Mouse (Mus musculus): ENCODE results near the gene Tubb3. TPM values are rescaled to one million over a fixed set of nuclear protein-coding genes. Genes with fewer than 3 reads are reported as not detected.

The Tubb3 gene
- polyA plus RNA-seq (2012; rRNA removed) = 668 and 684 TPM in 2 replicates

GRCm38 (mm10) chr8:123411246-123411645 is at the start of gene Tubb3:
TSS of gene Tubb3 (plus strand) at chr8:123411424.
- DNase-seq (ENCODE audit: extremely low spot score in 1 of 2, low spot score in 1 of 2) = peak; percentile 85 to 92

- DNase-seq (ENCODE audit: extremely low spot score in 1 of 2, low spot score in 1 of 2) = peak; percentile 93 to 97
Measured at GRCm38 (mm10) chr8:123373403-123374238, 37.6 kb upstream of the Tubb3 start, which contains the start of gene Tcf25. TSS of gene Tcf25 (plus strand) at chr8:123373753.

DNA sequence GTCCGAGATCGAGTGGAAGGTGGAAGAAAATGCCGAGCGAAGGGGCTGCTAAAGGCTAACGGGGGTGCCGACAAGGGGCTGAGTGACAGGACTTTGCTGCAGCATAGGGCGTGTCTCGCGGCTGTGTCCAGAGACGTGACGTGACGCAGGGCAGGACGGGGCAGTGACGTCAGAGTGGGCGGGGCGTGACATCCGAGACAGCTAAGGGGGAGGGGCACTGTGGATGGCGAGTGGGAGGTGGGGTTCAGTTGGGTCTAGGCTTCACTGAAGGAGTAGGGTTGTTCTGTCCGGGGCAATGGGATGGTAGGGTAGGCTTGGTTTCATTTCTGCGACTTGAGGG is 37.0 kb upstream of the Tubb3 start:
- DNase-seq (ENCODE audit: extremely low spot score in 1 of 2, low spot score in 1 of 2) = peak; percentile 87 to 96

- DNase-seq (ENCODE audit: extremely low spot score in 1 of 2, low spot score in 1 of 2) = no peak
Measured at GRCm38 (mm10) chr8:123375701-123376100, 35.5 kb upstream of the Tubb3 start.

DNA sequence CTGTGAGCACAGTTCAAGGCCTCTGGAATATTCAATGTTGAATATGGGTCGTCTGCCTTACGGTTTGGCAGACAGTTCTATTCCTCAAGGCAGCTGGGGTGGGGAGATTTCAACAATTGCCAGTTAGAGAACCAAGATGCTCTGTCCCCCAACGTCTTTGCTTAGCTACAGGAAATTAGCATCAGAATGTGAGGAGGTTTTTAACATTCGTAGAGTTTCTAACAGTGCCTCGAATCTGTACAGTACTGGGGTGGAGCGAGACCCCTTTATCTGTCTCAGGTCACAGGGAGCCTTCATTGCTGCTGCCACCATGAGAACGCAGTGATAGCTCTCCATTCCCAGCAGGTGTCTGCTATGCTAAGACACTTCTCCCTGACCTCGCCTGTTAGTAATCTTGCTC is 35.1 kb upstream of the Tubb3 start:
- DNase-seq (ENCODE audit: extremely low spot score in 1 of 2, low spot score in 1 of 2) = no peak

- no peak for DNase-seq (ENCODE audit: extremely low spot score in 1 of 2, low spot score in 1 of 2)
Measured at GRCm38 (mm10) chr8:123381711-123382110, 29.5 kb upstream of the Tubb3 start.

DNA sequence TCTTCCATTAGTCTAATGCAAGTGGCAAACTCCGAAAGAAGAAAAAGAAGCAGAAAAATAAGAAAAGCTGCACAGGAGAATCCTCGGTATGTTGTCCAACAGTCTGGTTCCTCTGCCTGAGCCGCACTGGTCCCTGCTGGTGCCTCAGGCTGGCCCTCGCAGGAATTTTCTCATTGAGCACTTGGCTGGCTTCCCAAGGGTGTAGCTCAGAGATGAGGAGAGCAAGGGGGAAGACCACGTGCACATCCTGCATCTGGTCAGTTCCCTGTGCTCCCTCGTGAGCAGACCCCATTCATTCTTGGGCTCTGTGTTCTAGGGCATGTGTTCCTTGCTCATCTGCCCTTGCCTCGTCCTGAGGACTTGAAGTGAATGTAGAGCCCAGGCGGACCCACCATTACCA is 28.7 kb upstream of the Tubb3 start:
- DNase-seq (ENCODE audit: extremely low spot score in 1 of 2, low spot score in 1 of 2) = no peak

GRCm38 (mm10) chr8:123384883-123385540 is 26.2 kb upstream of the Tubb3 start:
- DNase-seq (ENCODE audit: extremely low spot score in 1 of 2, low spot score in 1 of 2) = peak in 1 of 2 experiments; percentile 46

- DNase-seq (ENCODE audit: extremely low spot score in 1 of 2, low spot score in 1 of 2) = no peak
Measured at GRCm38 (mm10) chr8:123387041-123387440, 24.2 kb upstream of the Tubb3 start.

- DNase-seq (ENCODE audit: extremely low spot score in 1 of 2, low spot score in 1 of 2) = no peak
Measured at GRCm38 (mm10) chr8:123387801-123388200, 23.4 kb upstream of the Tubb3 start.

GRCm38 (mm10) chr8:123389026-123389425 is 22.2 kb upstream of the Tubb3 start:
- no peak for DNase-seq (ENCODE audit: extremely low spot score in 1 of 2, low spot score in 1 of 2)

DNA sequence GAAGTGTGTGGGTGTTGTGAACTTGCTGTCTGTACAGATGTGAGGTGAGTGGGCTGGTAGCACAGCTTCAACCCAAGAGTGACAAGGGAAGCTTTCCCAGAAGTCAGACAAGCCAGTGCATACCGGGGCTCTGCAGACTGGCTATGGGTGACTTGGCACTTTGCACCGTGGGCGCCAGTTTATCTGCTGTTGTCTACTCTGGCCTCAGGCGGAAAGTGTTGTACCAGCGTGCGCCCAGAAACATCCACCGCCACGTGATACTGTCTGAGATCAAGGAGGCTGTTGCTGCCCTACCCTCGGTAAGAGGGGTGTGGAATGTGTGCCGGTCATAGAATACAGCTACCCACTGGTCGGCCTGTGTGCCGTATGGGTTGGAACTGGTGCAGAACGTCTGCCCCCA is 12.9 kb upstream of the Tubb3 start:
- DNase-seq (ENCODE audit: extremely low spot score in 1 of 2, low spot score in 1 of 2) = no peak

DNA sequence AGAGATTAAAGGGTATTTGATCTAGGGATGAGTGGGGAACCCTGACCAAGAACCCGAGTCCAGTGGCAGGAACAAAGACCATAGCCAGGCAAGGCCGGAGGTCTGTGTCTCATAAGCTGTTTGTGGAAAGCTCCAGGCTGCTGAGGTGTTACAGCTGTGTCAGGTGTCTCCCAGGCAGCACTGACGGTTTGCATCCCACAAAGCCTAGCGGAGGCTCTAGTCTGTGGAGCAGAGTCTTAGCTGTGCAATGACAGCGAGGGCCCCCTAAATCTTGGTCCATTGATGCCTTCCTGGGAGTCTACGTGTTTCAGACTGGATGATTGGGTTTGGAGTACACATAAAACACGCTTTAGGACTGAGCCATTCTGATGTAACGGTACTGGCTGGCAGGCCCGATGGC is 9.3 kb upstream of the Tubb3 start:
- DNase-seq (ENCODE audit: extremely low spot score in 1 of 2, low spot score in 1 of 2) = no peak

GRCm38 (mm10) chr8:123402730-123403326 is 8.4 kb upstream of the Tubb3 start:
- no peak for DNase-seq (ENCODE audit: extremely low spot score in 1 of 2, low spot score in 1 of 2)

- no peak for DNase-seq (ENCODE audit: extremely low spot score in 1 of 2, low spot score in 1 of 2)
Measured at GRCm38 (mm10) chr8:123404521-123404920, 6.7 kb upstream of the Tubb3 start.

DNA sequence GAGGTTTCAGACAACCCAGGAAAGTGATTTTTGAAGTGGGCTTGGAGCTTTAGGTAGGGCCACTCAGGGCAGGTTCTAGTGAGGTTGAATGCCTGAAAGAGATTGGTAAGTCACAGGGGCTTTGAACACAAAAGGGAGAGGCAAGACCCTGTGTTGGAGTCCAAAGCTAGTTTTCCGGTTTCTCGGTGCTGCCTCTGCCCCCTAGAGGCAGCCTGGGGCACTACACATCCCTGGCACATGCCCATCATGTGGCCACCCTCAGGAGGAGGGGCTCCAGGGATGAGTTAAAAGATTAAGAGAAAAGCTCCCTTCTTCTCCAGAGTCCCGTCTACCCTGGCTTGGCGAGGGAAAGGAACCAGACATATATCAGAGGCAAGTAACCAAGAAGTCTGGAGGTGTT is 4.4 kb upstream of the Tubb3 start, which contains the start of gene Mc1r:
Gene Mc1r, plus strand, starts transcription at position 322 of the 400 bp plus-strand sequence.
- peak in 1 of 2 experiments; percentile 86 for DNase-seq (ENCODE audit: extremely low spot score in 1 of 2, low spot score in 1 of 2)

GRCm38 (mm10) chr8:123407612-123408011 is 3.6 kb upstream of the Tubb3 start:
- DNase-seq (ENCODE audit: extremely low spot score in 1 of 2, low spot score in 1 of 2) = no peak

DNA sequence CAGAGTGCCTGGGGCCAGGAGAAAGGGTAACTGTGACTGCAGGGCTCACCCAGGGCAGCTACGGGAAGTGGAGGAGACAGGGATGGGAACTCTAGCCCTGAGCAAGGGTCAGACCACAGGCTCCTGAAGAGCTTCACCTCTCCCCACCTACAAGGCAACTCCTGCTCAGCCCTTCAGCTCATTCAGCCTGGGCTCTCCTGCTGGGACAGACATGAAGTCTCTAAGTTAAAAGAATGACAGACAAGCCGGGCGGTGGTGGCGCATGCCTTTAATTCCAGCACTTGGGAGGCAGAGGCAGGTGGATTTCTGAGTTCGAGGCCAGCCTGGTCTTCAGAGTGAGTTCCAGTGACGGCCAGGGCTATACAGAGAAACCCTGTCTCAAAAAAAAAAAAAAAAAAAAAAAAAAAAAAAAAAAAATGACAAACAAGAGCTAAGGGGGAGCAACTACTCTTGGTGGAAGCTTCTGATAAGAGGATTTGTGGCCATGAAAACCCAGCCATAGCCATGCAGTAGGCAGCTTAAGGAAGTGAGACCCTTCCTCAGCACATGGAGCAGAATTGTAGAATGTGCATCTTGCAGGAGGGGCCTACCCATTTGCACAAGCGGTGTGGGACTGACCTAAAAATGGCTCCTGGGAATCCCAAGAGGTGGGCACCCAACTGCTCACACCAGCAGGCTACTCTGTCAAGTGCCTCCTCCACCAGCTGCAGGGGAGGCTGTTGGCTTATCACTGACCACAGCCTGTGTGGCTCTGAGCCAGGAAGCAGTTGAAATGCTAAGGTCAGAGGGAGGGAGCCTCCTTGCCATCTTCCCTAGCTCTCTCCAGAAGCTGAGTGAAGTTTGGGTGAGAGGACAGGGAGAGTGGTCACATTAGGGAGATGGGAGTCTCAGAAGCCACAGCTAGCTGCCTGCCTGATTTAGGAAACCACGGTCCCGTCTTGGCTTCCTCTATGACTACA is 2.4 kb upstream of the Tubb3 start:
- DNase-seq (ENCODE audit: extremely low spot score in 1 of 2, low spot score in 1 of 2) = no peak

GRCm38 (mm10) chr8:123410049-123410587 is 1.1 kb upstream of the Tubb3 start:
- DNase-seq (ENCODE audit: extremely low spot score in 1 of 2, low spot score in 1 of 2) = no peak

DNA sequence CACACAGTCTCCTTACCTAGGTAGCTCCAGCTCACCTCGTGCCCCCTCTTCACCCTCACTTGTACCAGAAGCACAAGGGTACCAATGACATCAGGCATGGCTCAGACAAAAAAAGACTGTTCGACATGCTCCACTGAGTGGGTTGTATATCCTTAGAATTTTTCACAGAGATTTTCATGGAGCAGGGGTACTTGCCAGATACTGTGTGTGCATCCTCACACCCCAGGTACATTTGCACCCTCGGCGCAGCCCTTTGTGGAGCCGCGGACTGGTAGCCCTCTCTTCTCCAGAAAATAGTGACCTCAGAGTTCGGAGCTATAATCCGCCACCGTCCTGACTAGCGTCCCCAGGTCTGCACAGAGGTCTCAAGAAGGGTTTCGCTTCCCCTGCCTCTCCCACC is 436 bp upstream of the Tubb3 start:
- no peak for DNase-seq (ENCODE audit: extremely low spot score in 1 of 2, low spot score in 1 of 2)

Data from frontal cortex, adult 2 months (tissue).